8 mouse cellular contexts compared by ENCODE assay signal in genomic region chr13:23584331-23584730, GRCm38 (mm10). TPM values are rescaled to one million over a fixed set of nuclear protein-coding genes. Genes with fewer than 3 reads are reported as not detected.
DNase-seq lines count a peak whose midpoint lies in the region; ATAC-seq and TF ChIP-seq lines count a peak whose summit lies in the region.

No protein-coding gene starts in this region.

- TF ChIP-seq POLR2A in CH12.LX (IDR thresholded peaks at IDR 0.05; ENCODE audit: low read depth, low read length), result no peak
- peak; percentile 8; the same call in 1 of the 2 replicates for TF ChIP-seq POLR2A in embryonic fibroblast, embryonic 13.5 days (IDR thresholded peaks at IDR 0.05; ENCODE audit: low read depth, low read length)
- TF ChIP-seq POLR2A in liver, adult 2 months (IDR thresholded peaks at IDR 0.05; ENCODE audit: extremely low read depth, insufficient read depth, low read length), result no peak

- no peak for TF ChIP-seq RAD21 in CH12.LX (IDR thresholded peaks at IDR 0.05; ENCODE audit: low read depth, low read length)

- H3K4me1 ChIP-seq in CH12.LX (ENCODE audit: control insufficient read depth in 1 of 2, insufficient read depth in 2 of 2), result peaks cover 3 to 47% of the 10 kb centered on the region in 2 experiments
- H3K4me1 ChIP-seq in embryonic fibroblast, embryonic 13.5 days (ENCODE audit: control insufficient read depth, insufficient read depth, low read length), result peaks cover 3% of the 10 kb centered on the region
- peaks cover 11% of the 10 kb centered on the region; the same call in 1 of the 2 replicates for H3K4me1 ChIP-seq in liver, adult 2 months (ENCODE audit: control insufficient read depth, insufficient read depth, low read length)
- peaks cover 32% of the 10 kb centered on the region for H3K4me1 ChIP-seq in stomach, embryonic 16.5 days (ENCODE audit: control insufficient read depth, insufficient read depth, low read length)

- no peaks in the 10 kb centered on the region for H3K79me2 ChIP-seq in CH12.LX (replicated peaks; ENCODE audit: control insufficient read depth, extremely low read depth, insufficient read depth, poor library complexity, severe bottlenecking)
- H3K79me2 ChIP-seq in liver, adult 2 months (ENCODE audit: control insufficient read depth, insufficient read depth, low read length), result no peaks in the 10 kb centered on the region

- TF ChIP-seq CTCF in CH12.LX (conservative IDR thresholded peaks at IDR 0.05 in 1 of 2, IDR thresholded peaks at IDR 0.05 in 1 of 2; ENCODE audit: low read depth in 2 of 2, low read length in 2 of 2), result no peak
- no peak for TF ChIP-seq CTCF in embryonic fibroblast, embryonic 13.5 days (IDR thresholded peaks at IDR 0.05; ENCODE audit: borderline replicate concordance, insufficient read depth, low read length)
- TF ChIP-seq CTCF in liver, adult 2 months (IDR thresholded peaks at IDR 0.05; ENCODE audit: low read depth, low read length), result no peak

- H3K27me3 ChIP-seq in CH12.LX (replicated peaks), result no peaks in the 10 kb centered on the region
- H3K27me3 ChIP-seq in liver, adult 2 months (ENCODE audit: control insufficient read depth, insufficient read depth, low read length), result no peaks in the 10 kb centered on the region
- H3K27me3 ChIP-seq in stomach, embryonic 16.5 days (ENCODE audit: control insufficient read depth, insufficient read depth, low read length), result no peaks in the 10 kb centered on the region

- H3K9ac ChIP-seq in CH12.LX (ENCODE audit: insufficient read depth, low read depth), result peak overlapping the region; percentile 98
- no peak overlapping the region for H3K9ac ChIP-seq in liver, adult 2 months (ENCODE audit: low read depth, low read length)
- peak overlapping the region; percentile 59 for H3K9ac ChIP-seq in stomach, embryonic 16.5 days (ENCODE audit: low read length)

- ATAC-seq in stomach, embryonic 16.5 days (ENCODE audit: insufficient read depth, low FRiP score), result no peak

- intact Hi-C loops in left cerebral cortex, postnatal 10 days (cut with DNase I), result loop anchor here (5.0 kb wide), 2 partner anchors 98 to 153 kb away; partner anchors contain the start of genes Hist1h1c, Hist1h2ac and Hist1h2bc

- H3K9me3 ChIP-seq in CH12.LX (replicated peaks; ENCODE audit: low read length), result no peaks in the 10 kb centered on the region
- no peaks in the 10 kb centered on the region for H3K9me3 ChIP-seq in stomach, embryonic 16.5 days (replicated peaks; ENCODE audit: control insufficient read depth, low read length)

- no peak for TF ChIP-seq EP300 in CH12.LX (IDR thresholded peaks at IDR 0.05; ENCODE audit: low read length)

- dilution Hi-C loops in CH12.LX (cut with MboI; ENCODE audit: extremely low pct_ligation_motif_present, extremely low pct_unique_long_range_greater_than_20kb, low sequenced_read_pairs), result no loop called here

- H3K36me3 ChIP-seq in CH12.LX (replicated peaks in 1 of 2; ENCODE audit: control insufficient read depth in 1 of 2, insufficient read depth in 1 of 2, low read length in 1 of 2), result no peaks in the 10 kb centered on the region
- H3K36me3 ChIP-seq in liver, adult 2 months (ENCODE audit: control insufficient read depth, insufficient read depth, low read length), result no peaks in the 10 kb centered on the region
- no peaks in the 10 kb centered on the region for H3K36me3 ChIP-seq in stomach, embryonic 16.5 days (ENCODE audit: control insufficient read depth, insufficient read depth, low read length)

- peak overlapping the region; percentile 86 for H3K27ac ChIP-seq in CH12.LX (ENCODE audit: insufficient read depth, low read depth)
- H3K27ac ChIP-seq in embryonic fibroblast, embryonic 13.5 days (ENCODE audit: insufficient read depth, low read length), result peak overlapping the region; percentile 80
- H3K27ac ChIP-seq in liver, adult 2 months (replicated peaks; ENCODE audit: insufficient read depth, low read depth, low read length), result peak overlapping the region; percentile 50
- peak overlapping the region; percentile 97 for H3K27ac ChIP-seq in stomach, embryonic 16.5 days (ENCODE audit: low read length)

- H3K4me2 ChIP-seq in CH12.LX (ENCODE audit: insufficient read depth, low read depth, poor library complexity, severe bottlenecking), result peak overlapping the region; percentile 96
- peak overlapping the region; percentile 85 for H3K4me2 ChIP-seq in stomach, embryonic 16.5 days (ENCODE audit: low read depth, low read length)

- peak; percentile 12 for DNase-seq in cerebellum, adult 9-10 months
- no peak for DNase-seq in cerebellum, adult 11-12 months
- DNase-seq in CH12.LX (ENCODE audit: extremely low read depth), result peak; percentile 52
- no peak for DNase-seq in liver, adult 2 months (ENCODE audit: extremely low read depth, low read depth, low spot score)
- no peak for DNase-seq in urinary bladder, postnatal 4 days (ENCODE audit: low spot score in 2 of 2)
- DNase-seq in left cerebral cortex, postnatal 10 days (ENCODE audit: extremely low spot score in 1 of 2, low spot score in 2 of 2), result no peak

- peak overlapping the region in 1 of 3 experiments; percentile 24 for H3K4me3 ChIP-seq in CH12.LX (replicated peaks in 1 of 3; ENCODE audit: low read depth in 2 of 3, low read length in 2 of 3, poor library complexity in 1 of 3)
- peak overlapping the region; percentile 7; the same call in 1 of the 2 replicates for H3K4me3 ChIP-seq in embryonic fibroblast, embryonic 13.5 days (ENCODE audit: insufficient read depth, low read length)
- no peak overlapping the region for H3K4me3 ChIP-seq in liver, adult 2 months (ENCODE audit: insufficient read depth, low read depth, low read length)
- H3K4me3 ChIP-seq in stomach, embryonic 16.5 days (replicated peaks; ENCODE audit: low read length), result peak overlapping the region; percentile 49

- in situ Hi-C loops in CH12.LX (cut with MboI; ENCODE audit: low pct_ligation_motif_present, low pct_unique_long_range_greater_than_20kb, low sequenced_read_pairs), result no loop called here

TF ChIP-seq in CH12.LX, 34 proteins besides CTCF, POLR2A, EP300 and RAD21:
- peak; percentile 37; the same call in 1 of the 2 replicates for TF ChIP-seq ELF1 (IDR thresholded peaks at IDR 0.05; ENCODE audit: low read depth, low read length)
- TF ChIP-seq ZC3H11A (IDR thresholded peaks at IDR 0.05; ENCODE audit: low read depth, low read length), result no peak
- no peak for TF ChIP-seq TCF12 (IDR thresholded peaks at IDR 0.05; ENCODE audit: low read depth, low read length)

RNA-seq across cellular contexts. Expression of gene Hist1h4d, which starts 2.9 kb away (rescaled TPM):
- total RNA-seq in CH12.LX (2012; rRNA removed), result 1,558 and 1,831 TPM in 2 replicates
- 13.8 and 27.7 TPM in 2 replicates for total RNA-seq in CH12.LX (2014; rRNA removed)
- 2.4 and 6.7 TPM in 2 replicates for polyA plus RNA-seq in CH12.LX (2012; ENCODE audit: insufficient read length, low read depth)
- polyA plus RNA-seq in embryonic fibroblast, embryonic 13.5 days (2011; ENCODE audit: insufficient read length, low read depth, missing spikeins), result 3.7 and 6.8 TPM in 2 replicates
- 162 and 174 TPM in 2 replicates for total RNA-seq in liver, adult 2 months (2014; rRNA removed)
- 2.1 and 2.8 TPM in 2 replicates for polyA plus RNA-seq in liver, adult 2 months (2012; rRNA removed)
- 60.7 and 86.3 TPM in 2 replicates for polyA plus RNA-seq in stomach, embryonic 16.5 days (2015; fragmentation: Nextera tagmentation; extraction: Ambion mirVana)
- total RNA-seq in left cerebral cortex, postnatal 10 days (2021), result 100 to 1,000 TPM; 134 to 145 TPM

RNA-seq across cellular contexts. Expression of gene Hist1h3d, which starts 8.8 kb away (rescaled TPM):
- total RNA-seq in CH12.LX (2012; rRNA removed) (164 and 182 TPM in 2 replicates), CH12.LX (2014; rRNA removed) (10.3 and 13.5 TPM in 2 replicates)
- polyA plus RNA-seq in CH12.LX (2012; ENCODE audit: insufficient read length, low read depth), result 0.65 and 0.94 TPM in 2 replicates
- 2.4 and 5.1 TPM in 2 replicates for polyA plus RNA-seq in embryonic fibroblast, embryonic 13.5 days (2011; ENCODE audit: insufficient read length, low read depth, missing spikeins)
- total RNA-seq in liver, adult 2 months (2014; rRNA removed), result 3.4 and 5.9 TPM in 2 replicates
- 0.48 and 0.87 TPM in 2 replicates for polyA plus RNA-seq in liver, adult 2 months (2012; rRNA removed)
- 6.3 and 6.5 TPM in 2 replicates for polyA plus RNA-seq in stomach, embryonic 16.5 days (2015; fragmentation: Nextera tagmentation; extraction: Ambion mirVana)
- 1 to 10 TPM; 8.4 to 9.1 TPM for total RNA-seq in left cerebral cortex, postnatal 10 days (2021)

RNA-seq across cellular contexts. Expression of gene Hist1h2ad, which starts 10.2 kb away (rescaled TPM):
- total RNA-seq in CH12.LX (2012; rRNA removed) (744 and 796 TPM in 2 replicates), CH12.LX (2014; rRNA removed) (9.1 and 13.2 TPM in 2 replicates)
- 0.53 TPM in 1 of 2 replicates, not detected in the other for polyA plus RNA-seq in CH12.LX (2012; ENCODE audit: insufficient read length, low read depth)
- polyA plus RNA-seq in embryonic fibroblast, embryonic 13.5 days (2011; ENCODE audit: insufficient read length, low read depth, missing spikeins), result 2.9 and 3.0 TPM in 2 replicates
- total RNA-seq in liver, adult 2 months (2014; rRNA removed), result 5.4 and 11.5 TPM in 2 replicates
- 1.1 TPM in 1 of 2 replicates, not detected in the other for polyA plus RNA-seq in liver, adult 2 months (2012; rRNA removed)
- polyA plus RNA-seq in stomach, embryonic 16.5 days (2015; fragmentation: Nextera tagmentation; extraction: Ambion mirVana), result 2.5 TPM in 2 replicates
- total RNA-seq in left cerebral cortex, postnatal 10 days (2021), result 1 to 10 TPM; 5.8 to 9.4 TPM

RNA-seq across cellular contexts. Expression of gene Hist1h2bf, which starts 10.3 kb away (rescaled TPM):
- total RNA-seq in CH12.LX (2012; rRNA removed), result 1,243 and 1,273 TPM in 2 replicates
- total RNA-seq in CH12.LX (2014; rRNA removed), result 28.3 and 50.8 TPM in 2 replicates
- polyA plus RNA-seq in CH12.LX (2012; ENCODE audit: insufficient read length, low read depth), result 1.7 TPM in 1 of 2 replicates, not detected in the other
- 5.7 and 6.4 TPM in 2 replicates for polyA plus RNA-seq in embryonic fibroblast, embryonic 13.5 days (2011; ENCODE audit: insufficient read length, low read depth, missing spikeins)
- 4.6 and 5.4 TPM in 2 replicates for total RNA-seq in liver, adult 2 months (2014; rRNA removed)
- polyA plus RNA-seq in liver, adult 2 months (2012; rRNA removed), result 0.39 TPM in 1 of 2 replicates, not detected in the other
- 1.7 and 3.0 TPM in 2 replicates for polyA plus RNA-seq in stomach, embryonic 16.5 days (2015; fragmentation: Nextera tagmentation; extraction: Ambion mirVana)
- total RNA-seq in left cerebral cortex, postnatal 10 days (2021), result 10 to 100 TPM; 38.1 to 39.3 TPM

RNA-seq across cellular contexts. Expression of gene Hist1h2bg, which starts 13.1 kb away (rescaled TPM):
- total RNA-seq in CH12.LX (2012; rRNA removed) (2,765 and 3,252 TPM in 2 replicates), CH12.LX (2014; rRNA removed) (118 and 136 TPM in 2 replicates)
- polyA plus RNA-seq in CH12.LX (2012; ENCODE audit: insufficient read length, low read depth), result 9.1 and 9.4 TPM in 2 replicates
- 12.6 and 22.6 TPM in 2 replicates for polyA plus RNA-seq in embryonic fibroblast, embryonic 13.5 days (2011; ENCODE audit: insufficient read length, low read depth, missing spikeins)
- 37.2 and 44.6 TPM in 2 replicates for total RNA-seq in liver, adult 2 months (2014; rRNA removed)
- polyA plus RNA-seq in liver, adult 2 months (2012; rRNA removed), result 4.0 and 4.4 TPM in 2 replicates
- 16.8 and 17.5 TPM in 2 replicates for polyA plus RNA-seq in stomach, embryonic 16.5 days (2015; fragmentation: Nextera tagmentation; extraction: Ambion mirVana)
- total RNA-seq in left cerebral cortex, postnatal 10 days (2021), result 100 to 1,000 TPM in 1 of 2 experiments, 10 to 100 TPM in 1; 94.0 to 103 TPM

Comparison
In these comparisons a context has a peak if more than half of its experiments do, and no peak if none do; other contexts are left out.
1. DNase-seq: peak in cerebellum, adult 9-10 months (single experiment) and CH12.LX (single experiment); none in cerebellum, adult 11-12 months (single experiment), liver, adult 2 months (single experiment), urinary bladder, postnatal 4 days (0 of 2) and left cerebral cortex, postnatal 10 days (0 of 2).
2. Peak in every context shown above with its lines, with median percentiles within 50 percentile points of each other: H3K27ac ChIP-seq.